Mouse (Mus musculus) limb, embryonic 13.5 days (tissue): ENCODE data around the gene Fbxo17. TPM values are rescaled to one million over a fixed set of nuclear protein-coding genes. Genes with fewer than 3 reads are reported as not detected.

ENCODE experiments used
- ATAC-seq: fragments of 200-750 bp; cut with Nextera tagmentation; 2 replicates; pipeline ENCODE4 v1.8.0; 2017; ENCODE audit warnings: low read depth, moderate number of reproducible peaks, moderate TSS enrichment; ENCODE audit not compliant: low FRiP score
- H3K27ac ChIP-seq: fragments of 300-500 bp; sonication (generic); 2 replicates; pipeline ENCODE4 v1.5.1; 2015; ENCODE audit warnings: inconsistent platforms, mild to moderate bottlenecking, moderate library complexity
- H3K27me3 ChIP-seq: fragments of 300-500 bp; sonication (generic); 2 replicates; pipeline ENCODE4 v1.6.1; 2015; ENCODE audit warnings: mild to moderate bottlenecking, inconsistent platforms
- H3K36me3 ChIP-seq: fragments of 300-500 bp; sonication (generic); 2 replicates; pipeline ENCODE4 v1.6.1; 2015; ENCODE audit warnings: inconsistent platforms, mild to moderate bottlenecking, moderate library complexity
- H3K4me1 ChIP-seq: fragments of 300-500 bp; sonication (generic); 2 replicates; pipeline ENCODE4 v1.6.1; 2015; ENCODE audit warnings: inconsistent platforms
- H3K4me2 ChIP-seq: fragments of 300-500 bp; sonication (generic); replicated peaks from 2 replicates; pipeline ENCODE4 v1.6.1; 2015; ENCODE audit warnings: inconsistent platforms, mild to moderate bottlenecking, moderate library complexity
- H3K4me3 ChIP-seq: fragments of 300-500 bp; sonication (generic); 2 replicates; pipeline ENCODE4 v1.5.1; 2015; ENCODE audit warnings: moderate library complexity, mild to moderate bottlenecking, inconsistent platforms
- H3K9ac ChIP-seq: fragments of 300-500 bp; sonication (generic); 2 replicates; pipeline ENCODE4 v1.6.1; 2015; ENCODE audit warnings: mild to moderate bottlenecking, inconsistent platforms
- H3K9me3 ChIP-seq: fragments of 300-500 bp; sonication (generic); 2 replicates; pipeline ENCODE4 v1.6.1; 2016; ENCODE audit warnings: inconsistent platforms
- WGBS: fragments of 180-500 bp; shearing (Covaris S2); methylation state at CpG from one replicate; pipeline ENCODE4 v1.1.7; 2015; 5-methylcytosine and 5-hydroxymethylcytosine counted together
- polyA plus RNA-seq: library from polyadenylated mRNA; unstranded; fragments of >200 nt; fragmentation: Nextera tagmentation; extraction: Ambion mirVana; gene quantifications from 2 replicates; pipeline ENCODE4 v1.2.1, GENCODE M21; 2015

Fbxo17 gene
- polyA plus RNA-seq, 1 experiment from 2014 or later: 31.8 TPM

DNA sequence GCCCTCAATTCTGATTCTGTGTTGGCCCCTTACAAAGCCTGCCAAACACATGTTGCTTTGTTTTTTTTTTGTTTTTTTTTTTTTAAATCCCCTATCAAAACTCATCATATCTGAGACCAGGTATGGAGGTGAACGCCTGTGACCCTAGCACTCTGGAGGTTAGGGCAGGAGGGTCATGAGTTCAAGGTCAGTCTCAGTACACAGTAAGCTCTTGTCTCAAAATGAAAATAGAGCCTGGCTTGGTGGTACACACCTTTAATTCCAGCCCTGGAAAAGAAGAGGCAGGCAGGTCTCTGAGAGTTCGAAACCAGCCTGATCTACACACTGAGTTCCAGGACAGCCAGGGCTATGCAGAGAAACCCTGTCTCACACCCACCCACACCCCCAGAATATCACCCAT lies 3.0 kb downstream of the Fbxo17 start:
- no peak overlapping the region for H3K4me3 ChIP-seq
- no peaks in the 10 kb centered on the region for H3K9me3 ChIP-seq
- no peak overlapping the region for H3K4me2 ChIP-seq
- H3K36me3 ChIP-seq: peaks cover 7% of the 10 kb centered on the region
- no peaks in the 10 kb centered on the region for H3K27me3 ChIP-seq
- no peak overlapping the region for H3K27ac ChIP-seq
- WGBS: 77% methylated on average over 2 of the region's 2 CpGs
- no peak for ATAC-seq
- no peak overlapping the region for H3K9ac ChIP-seq
- peaks cover 34% of the 10 kb centered on the region for H3K4me1 ChIP-seq

DNA sequence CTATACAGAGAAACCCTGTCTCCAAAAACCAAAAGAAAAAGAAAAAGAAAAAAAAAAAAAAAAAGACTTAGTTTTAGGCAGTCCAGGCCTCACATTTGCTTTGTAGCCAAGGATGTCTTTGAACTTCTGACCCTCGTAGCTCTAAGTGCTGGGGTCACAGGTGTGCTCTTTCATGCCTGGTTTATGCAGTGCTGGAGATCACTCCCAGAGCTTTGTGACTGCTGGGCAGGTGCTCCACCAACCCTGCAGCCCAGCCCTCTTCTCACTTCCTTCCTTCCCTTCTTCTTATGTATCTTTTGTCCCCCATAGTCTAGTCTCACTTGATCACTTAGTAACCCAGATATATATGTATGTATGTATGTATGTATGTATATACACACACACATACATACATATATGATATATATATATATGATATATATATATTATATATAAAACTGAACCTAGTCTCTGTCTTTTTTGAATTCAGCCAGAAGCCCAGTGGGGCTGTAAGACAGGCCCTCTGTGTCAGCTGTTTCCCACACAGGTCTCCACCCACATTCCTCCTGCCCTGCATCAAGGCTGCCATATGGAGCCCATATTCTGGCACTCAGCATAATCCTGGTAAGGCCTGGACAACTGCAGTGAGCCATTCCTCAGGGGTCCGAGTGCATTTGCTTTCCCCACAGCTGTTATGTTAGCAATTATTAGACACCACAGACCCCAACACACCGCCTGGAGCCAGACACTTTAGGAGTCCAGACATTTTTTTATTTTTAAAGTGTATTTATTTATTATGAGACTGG lies 4.3 kb downstream of the Fbxo17 start:
- Histone ChIP-seq H3K9me3 (no peaks in the 10 kb centered on the region), H3K36me3 (peaks cover 20% of the 10 kb centered on the region), H3K4me3 (no peak overlapping the region), H3K4me2 (no peak overlapping the region), H3K27ac (no peak overlapping the region), H3K27me3 (no peaks in the 10 kb centered on the region), H3K9ac (no peak overlapping the region), H3K4me1 (peaks cover 32% of the 10 kb centered on the region)
- WGBS: 30% methylated on average over 3 of the region's 3 CpGs
- peak; percentile 65 for ATAC-seq

DNA sequence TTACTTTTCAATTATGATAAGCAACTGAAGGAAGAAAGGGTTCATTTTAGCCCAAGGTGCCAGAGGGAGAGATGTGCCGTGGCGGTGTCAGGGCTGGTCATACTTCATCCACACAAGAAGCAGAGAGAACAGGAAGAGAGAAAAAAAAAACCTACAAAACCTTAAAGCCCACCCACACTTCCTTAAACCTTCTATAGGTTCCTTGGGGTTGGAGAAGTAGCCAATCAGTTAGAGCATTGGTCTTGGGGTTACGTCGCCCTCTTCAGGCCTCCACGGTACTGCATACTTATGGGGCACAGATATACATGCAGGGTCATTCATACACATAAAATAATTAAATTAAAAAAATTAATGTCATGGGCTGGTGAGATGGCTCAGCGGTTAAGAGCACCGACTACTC lies 5.5 kb downstream of the Fbxo17 start:
- Histone ChIP-seq H3K4me2 (no peak overlapping the region), H3K27ac (no peak overlapping the region), H3K36me3 (peaks cover 22% of the 10 kb centered on the region), H3K4me1 (peaks cover 32% of the 10 kb centered on the region), H3K9me3 (no peaks in the 10 kb centered on the region), H3K27me3 (no peaks in the 10 kb centered on the region), H3K9ac (no peak overlapping the region), H3K4me3 (no peak overlapping the region)
- WGBS: 93% methylated on average over 7 of the region's 7 CpGs
- ATAC-seq: no peak

DNA sequence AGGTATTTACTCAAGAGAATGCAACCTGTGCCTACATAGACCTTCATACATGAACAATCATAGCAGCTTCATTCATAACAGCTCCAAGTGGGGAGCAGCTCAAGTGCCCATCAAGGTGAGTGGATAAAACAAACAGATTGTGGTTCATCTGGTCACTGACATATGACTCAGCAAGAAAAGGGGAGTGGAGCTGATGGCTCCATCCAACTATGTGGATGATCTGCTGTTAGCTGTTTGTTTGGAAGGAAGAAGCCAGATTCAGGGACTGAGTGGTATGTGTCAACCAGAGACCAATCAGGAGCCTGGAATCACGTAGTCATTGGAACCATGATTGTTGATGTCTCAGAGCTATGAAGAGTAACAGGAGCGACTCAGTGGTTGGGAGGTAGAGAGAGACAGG lies 8.0 kb downstream of the Fbxo17 start:
- H3K4me3 ChIP-seq: no peak overlapping the region
- H3K9ac ChIP-seq: no peak overlapping the region
- H3K4me2 ChIP-seq: no peak overlapping the region
- peaks cover 11% of the 10 kb centered on the region; the same call in 1 of the 2 replicates for H3K4me1 ChIP-seq
- ATAC-seq: no peak
- H3K9me3 ChIP-seq: no peaks in the 10 kb centered on the region
- WGBS: 90% methylated on average over 2 of the region's 2 CpGs
- H3K36me3 ChIP-seq: peaks cover 38% of the 10 kb centered on the region
- H3K27ac ChIP-seq: no peak overlapping the region
- H3K27me3 ChIP-seq: no peaks in the 10 kb centered on the region

DNA sequence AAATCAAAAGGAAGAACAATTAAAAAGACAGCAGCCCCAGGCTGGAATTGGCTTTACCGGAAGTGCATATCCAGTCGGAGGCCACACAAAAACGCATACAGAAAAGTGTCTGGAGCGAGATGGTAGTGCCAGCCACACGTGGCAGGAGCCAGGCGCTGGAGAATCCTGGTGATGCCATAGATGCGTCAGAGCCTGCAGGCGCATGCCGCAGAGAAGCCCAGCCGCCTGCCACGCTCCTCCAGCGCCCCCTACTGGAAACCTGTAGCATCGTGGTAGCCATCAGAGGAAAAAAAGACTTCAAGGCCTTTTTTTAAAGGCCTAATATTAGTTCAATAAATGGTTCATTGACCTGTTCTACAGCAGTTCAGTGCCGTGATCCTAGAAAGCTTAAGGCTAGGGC lies 10.0 kb downstream of the Fbxo17 start:
- ATAC-seq: peak; percentile 51; the same call in 1 of the 2 replicates
- Histone ChIP-seq H3K27me3 (peaks cover under 1% of the 10 kb centered on the region; the same call in 1 of the 2 replicates), H3K27ac (no peak overlapping the region), H3K36me3 (peaks cover 54% of the 10 kb centered on the region), H3K4me3 (no peak overlapping the region), H3K4me1 (0 out of 2 replicates have a peak, but pooled peaks cover 4% of the 10 kb centered on the region), H3K9me3 (peaks cover 6% of the 10 kb centered on the region), H3K4me2 (0 out of 2 replicates have a peak overlapping the region, but pooled peaks have one; percentile 3), H3K9ac (no peak overlapping the region)
- 9% methylated on average over 14 of the region's 14 CpGs for WGBS

DNA sequence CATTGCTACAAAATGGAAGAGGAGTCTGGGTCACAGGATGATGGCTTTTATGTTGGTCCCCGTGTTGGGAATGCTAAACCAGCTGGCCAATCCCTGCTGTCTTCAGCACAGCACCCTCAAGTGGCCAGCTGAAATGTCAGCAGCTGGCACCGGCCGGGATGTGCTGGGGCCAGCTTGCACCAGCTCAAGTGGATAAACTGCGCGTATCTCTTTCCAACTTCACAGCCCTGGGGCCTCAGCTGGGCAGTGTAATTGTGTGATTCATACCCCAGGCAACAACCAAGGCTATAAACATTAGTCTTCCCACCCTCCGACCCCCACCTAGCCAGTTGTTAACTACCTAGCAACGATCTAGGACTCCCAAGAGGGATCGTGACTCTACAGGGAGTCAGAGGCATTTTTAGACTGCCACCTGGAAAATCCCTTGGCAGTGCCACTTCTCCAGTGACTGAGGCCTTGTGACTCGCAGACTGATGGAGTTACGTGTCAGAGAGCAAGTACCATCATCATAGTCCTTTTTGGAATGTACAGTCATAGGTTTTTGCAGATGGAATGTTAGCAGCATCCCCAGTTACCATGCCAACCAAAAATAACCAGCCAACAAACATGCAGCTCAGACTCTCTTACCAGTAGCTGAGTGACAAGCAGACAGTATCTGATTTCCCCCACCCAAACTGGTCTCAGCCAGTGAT lies 11.2 kb downstream of the Fbxo17 start:
- no peak for ATAC-seq
- H3K36me3 ChIP-seq: peaks cover 55% of the 10 kb centered on the region
- H3K27me3 ChIP-seq: peaks cover 9% of the 10 kb centered on the region; the same call in 1 of the 2 replicates
- no peak overlapping the region for H3K9ac ChIP-seq
- H3K27ac ChIP-seq: no peak overlapping the region
- no peak overlapping the region for H3K4me3 ChIP-seq
- WGBS: 52% methylated on average over 10 of the region's 10 CpGs
- H3K4me1 ChIP-seq: peaks cover 11% of the 10 kb centered on the region; the same call in 1 of the 2 replicates
- no peak overlapping the region for H3K4me2 ChIP-seq
- peaks cover 9% of the 10 kb centered on the region for H3K9me3 ChIP-seq

DNA sequence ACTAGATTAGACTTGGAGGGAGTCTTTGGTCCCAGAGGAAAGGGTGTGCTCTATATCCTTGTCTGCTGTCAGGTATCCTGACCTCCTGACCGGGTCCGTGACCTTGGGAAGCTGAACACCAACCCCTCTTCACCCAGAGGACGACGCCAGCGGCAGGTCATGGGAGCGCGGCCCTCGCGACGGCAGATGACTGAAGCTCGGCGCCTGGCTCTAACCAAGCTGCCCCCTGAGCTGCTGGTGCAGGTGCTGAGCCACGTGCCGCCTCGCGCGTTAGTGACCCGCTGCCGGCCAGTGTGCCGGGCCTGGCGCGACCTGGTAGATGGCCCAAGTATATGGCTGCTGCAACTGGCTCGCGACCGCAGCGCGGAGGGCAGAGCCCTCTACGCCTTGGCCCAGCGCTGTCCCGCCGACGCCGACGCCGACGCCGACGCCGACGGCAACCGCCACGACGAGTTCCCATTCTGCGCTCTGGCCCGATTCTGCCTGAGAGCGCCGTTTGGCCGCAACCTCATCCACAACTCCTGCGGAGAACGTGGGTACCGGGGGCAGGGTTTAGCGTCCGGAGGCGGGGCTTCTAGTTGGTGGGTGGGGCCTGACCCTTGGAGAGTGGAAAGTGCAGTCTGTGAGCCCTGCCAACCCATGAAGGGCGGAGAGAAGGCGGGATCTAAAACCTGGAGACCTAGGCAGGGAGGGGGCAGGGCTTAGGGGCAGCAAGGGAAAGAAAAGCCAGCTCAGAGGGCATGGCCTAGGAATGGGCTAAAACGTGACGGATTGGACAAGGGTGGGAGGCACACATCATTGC lies 15.9 kb downstream of the Fbxo17 start:
- peaks cover 12% of the 10 kb centered on the region; the same call in 1 of the 2 replicates for H3K4me1 ChIP-seq
- peak overlapping the region; percentile 83 for H3K4me2 ChIP-seq
- H3K27ac ChIP-seq: no peak overlapping the region
- peak overlapping the region; percentile 48 for H3K4me3 ChIP-seq
- peak overlapping the region; percentile 70 for H3K9ac ChIP-seq
- peaks cover 63% of the 10 kb centered on the region for H3K36me3 ChIP-seq
- ATAC-seq: peak; percentile 88
- H3K27me3 ChIP-seq: peaks cover 9% of the 10 kb centered on the region; the same call in 1 of the 2 replicates
- H3K9me3 ChIP-seq: peaks cover 9% of the 10 kb centered on the region
- 4% methylated on average over 58 of the region's 58 CpGs for WGBS

DNA sequence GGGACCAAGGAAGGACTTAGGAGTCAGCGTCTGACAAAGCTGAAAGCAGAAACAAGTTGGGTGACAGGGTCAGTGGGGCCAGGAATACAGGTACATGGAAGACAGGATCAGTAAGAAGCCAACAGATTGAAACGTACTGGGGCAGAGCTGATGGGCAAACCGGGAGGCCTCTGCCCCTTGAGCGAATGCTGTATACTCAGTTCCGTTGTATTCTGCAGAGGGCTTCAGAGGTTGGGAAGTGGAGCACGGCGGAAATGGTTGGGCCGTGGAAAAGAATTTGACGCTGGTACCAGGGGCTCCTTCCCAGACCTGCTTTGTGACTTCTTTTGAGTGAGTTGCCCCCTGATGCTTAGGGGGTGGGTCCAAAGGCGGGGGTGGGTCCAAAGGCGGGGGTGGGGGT lies 16.6 kb downstream of the Fbxo17 start:
- Histone ChIP-seq H3K27me3 (peaks cover 9% of the 10 kb centered on the region; the same call in 1 of the 2 replicates), H3K9me3 (peaks cover 9% of the 10 kb centered on the region), H3K4me1 (peaks cover 12% of the 10 kb centered on the region; the same call in 1 of the 2 replicates), H3K9ac (peak overlapping the region; percentile 70; the same call in 1 of the 2 replicates), H3K27ac (no peak overlapping the region), H3K36me3 (peaks cover 64% of the 10 kb centered on the region), H3K4me3 (peak overlapping the region; percentile 48), H3K4me2 (peak overlapping the region; percentile 83)
- no peak; the same call in 1 of the 2 replicates for ATAC-seq
- 14% methylated on average over 11 of the region's 11 CpGs for WGBS

DNA sequence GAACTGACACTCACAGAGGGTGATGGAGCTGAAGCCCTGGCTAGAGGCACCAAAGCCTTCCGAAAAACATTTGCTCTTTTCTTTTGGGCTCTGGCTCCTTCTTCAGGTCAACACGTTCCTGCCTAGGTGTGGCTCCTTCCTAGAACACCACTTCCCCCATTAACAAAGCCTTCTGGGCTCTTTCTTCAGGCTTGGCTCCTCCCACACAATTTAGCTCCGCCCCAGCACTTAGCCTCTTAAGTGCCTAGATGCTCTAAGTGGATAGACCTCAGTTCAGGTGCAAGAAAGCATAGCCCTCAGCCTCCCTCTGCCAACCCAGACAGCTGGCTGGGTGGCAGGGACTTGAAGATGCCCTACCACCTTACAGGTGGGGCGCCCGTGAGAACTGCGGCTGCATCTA lies 19.1 kb downstream of the Fbxo17 start:
- peaks cover 9% of the 10 kb centered on the region for H3K9me3 ChIP-seq
- H3K4me1 ChIP-seq: peaks cover 12% of the 10 kb centered on the region; the same call in 1 of the 2 replicates
- H3K27ac ChIP-seq: no peak overlapping the region
- no peak overlapping the region for H3K4me2 ChIP-seq
- H3K27me3 ChIP-seq: peaks cover 9% of the 10 kb centered on the region; the same call in 1 of the 2 replicates
- ATAC-seq: no peak
- H3K4me3 ChIP-seq: no peak overlapping the region
- WGBS: 83% methylated on average over 6 of the region's 6 CpGs
- H3K36me3 ChIP-seq: peaks cover 67% of the 10 kb centered on the region
- no peak overlapping the region for H3K9ac ChIP-seq

DNA sequence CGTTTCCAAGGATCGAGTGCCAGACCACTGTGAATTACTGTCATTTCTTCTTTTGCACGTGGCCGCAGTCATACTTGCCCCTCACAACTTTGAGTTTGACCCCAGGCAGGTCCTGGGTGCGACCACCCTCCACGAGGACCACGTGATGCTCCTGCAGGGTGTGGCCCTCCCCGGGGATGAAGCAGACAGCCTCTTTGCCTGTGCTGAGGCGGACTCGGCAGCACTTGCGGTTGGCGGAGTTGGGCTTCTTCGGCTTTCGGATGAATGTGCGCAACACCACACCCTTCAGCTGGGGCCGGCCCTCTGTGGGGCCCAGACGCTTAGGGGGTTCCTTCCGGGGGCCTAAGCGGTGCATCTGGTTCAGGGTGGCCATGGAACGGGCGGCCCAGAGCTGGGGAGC lies 23.2 kb downstream of the Fbxo17 start:
- Histone ChIP-seq H3K4me1 (peaks cover 13% of the 10 kb centered on the region), H3K4me3 (no peak overlapping the region), H3K4me2 (no peak overlapping the region), H3K27ac (no peak overlapping the region), H3K9ac (no peak overlapping the region), H3K36me3 (peaks cover 57% of the 10 kb centered on the region), H3K9me3 (no peaks in the 10 kb centered on the region), H3K27me3 (no peaks in the 10 kb centered on the region)
- ATAC-seq: no peak
- 95% methylated on average over 21 of the region's 21 CpGs for WGBS

DNA sequence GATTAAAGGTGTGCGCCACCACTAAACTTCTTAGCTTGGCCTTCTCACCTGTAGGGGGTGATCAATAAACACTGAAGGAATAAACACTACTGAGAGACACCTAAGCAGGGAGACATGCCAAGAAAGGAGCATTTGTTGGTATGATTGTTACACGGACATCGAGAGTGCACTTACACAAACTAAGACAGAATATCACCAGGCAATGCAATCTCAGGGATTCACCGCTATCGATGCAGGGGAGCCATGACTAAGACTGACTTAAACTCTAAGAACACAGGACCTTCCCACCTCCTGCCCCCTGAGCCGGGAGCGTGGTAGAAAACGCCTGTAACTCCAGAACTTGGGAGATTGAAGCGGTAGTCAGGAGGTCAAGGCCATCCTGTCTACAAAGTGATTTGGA lies 24.3 kb downstream of the Fbxo17 start:
- H3K9ac ChIP-seq: peak overlapping the region; percentile 90
- H3K27ac ChIP-seq: no peak overlapping the region
- no peaks in the 10 kb centered on the region for H3K27me3 ChIP-seq
- H3K4me3 ChIP-seq: peak overlapping the region; percentile 57
- peaks cover 13% of the 10 kb centered on the region for H3K4me1 ChIP-seq
- H3K4me2 ChIP-seq: peak overlapping the region; percentile 94
- H3K9me3 ChIP-seq: no peaks in the 10 kb centered on the region
- WGBS: 38% methylated on average over 9 of the region's 9 CpGs
- H3K36me3 ChIP-seq: peaks cover 58% of the 10 kb centered on the region
- no peak for ATAC-seq
